Mouse (Mus musculus) CD4-positive, CD25-positive, alpha-beta regulatory T cell, adult 2 months (primary cell): ENCODE data around the gene Btaf1.

Experiments used
- DNase-seq: peaks from one replicate; pipeline ENCODE4 v3.0.0-alpha.2; 2012; ENCODE audit warnings: low read depth, low spot score

Btaf1 gene

GRCm38 (mm10) chr19:36925671-36926552 lies at the start of gene Btaf1:
Gene Btaf1, plus strand, starts transcription at chr19:36926079.
- DNase-seq, result peak; percentile 94

GRCm38 (mm10) chr19:36877329-36877728 lies 48.5 kb upstream of the Btaf1 start:
- DNase-seq, result no peak

DNA sequence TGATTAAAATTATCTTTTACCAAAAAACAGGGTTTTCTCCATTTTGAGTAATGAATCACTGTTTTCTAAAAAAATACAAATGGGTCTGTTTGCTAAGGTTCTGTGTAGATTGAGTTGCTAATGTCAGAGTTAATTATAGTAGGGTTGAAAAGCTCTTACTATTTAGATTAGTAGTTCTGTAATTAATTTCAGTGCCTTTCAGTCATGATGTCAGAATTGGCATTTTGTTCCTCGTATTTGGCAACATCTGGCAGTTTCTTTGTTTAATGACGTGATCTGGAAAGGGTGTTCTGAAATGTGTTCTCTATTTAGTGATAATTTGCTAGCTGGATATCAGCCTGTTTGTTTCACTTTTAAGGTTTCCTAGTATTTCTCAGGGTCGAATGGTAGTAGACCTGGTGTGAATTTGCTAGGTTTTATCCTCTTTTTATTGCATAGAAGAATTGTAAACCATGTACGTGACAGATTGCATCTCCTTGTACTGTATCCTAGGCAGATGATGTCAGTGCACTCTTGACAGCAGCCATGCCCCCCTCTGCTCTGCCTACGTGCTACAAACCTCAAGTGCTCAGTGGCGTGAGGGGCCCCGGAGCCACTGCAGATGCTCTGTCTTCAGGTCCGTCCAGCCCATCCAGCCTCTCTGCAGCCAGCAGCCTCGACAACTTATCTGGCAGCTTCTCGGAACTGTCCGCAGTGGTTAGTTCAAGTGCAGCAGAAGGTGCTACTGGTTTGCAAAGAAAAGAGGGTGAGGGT lies 47.0 kb upstream of the Btaf1 start:
- no peak for DNase-seq

DNA sequence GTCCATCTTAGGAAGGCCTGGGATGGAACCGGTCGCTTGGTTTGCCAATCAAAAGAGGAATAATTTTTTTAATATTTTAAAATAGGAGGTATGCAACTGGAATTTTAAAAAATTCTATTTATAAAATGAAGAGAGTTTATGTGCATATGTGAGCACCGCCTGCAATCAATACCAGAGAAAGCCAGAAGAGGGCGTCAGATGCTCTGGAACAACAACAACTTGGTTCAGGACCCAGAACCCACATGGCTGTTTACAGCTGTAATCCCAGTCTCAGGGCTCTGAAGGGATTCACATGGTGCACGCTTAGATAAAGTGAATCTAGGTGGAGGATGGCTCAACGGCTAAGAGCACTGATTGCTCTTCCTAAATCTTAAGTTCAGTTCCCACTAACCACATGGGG lies 42.8 kb upstream of the Btaf1 start:
- DNase-seq, result peak; percentile 65

DNA sequence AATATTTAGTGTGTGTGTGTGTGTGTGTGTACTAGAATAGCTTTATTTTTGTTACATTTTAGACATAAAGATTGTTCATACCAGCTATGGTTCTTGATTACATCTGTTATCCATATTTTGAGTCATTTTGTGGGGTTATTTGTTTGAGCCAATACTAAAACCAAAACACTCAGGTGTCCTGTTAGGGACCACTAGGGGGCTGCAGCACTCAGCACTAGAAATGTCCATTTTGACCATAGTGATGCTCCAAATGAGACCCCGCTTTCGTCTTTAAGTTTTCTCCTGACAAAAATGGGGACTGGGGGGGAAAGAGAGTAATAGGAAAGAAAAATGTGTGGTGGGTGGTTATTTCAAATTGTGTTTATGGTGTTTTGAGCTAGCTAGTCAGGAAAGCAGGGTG lies 39.6 kb upstream of the Btaf1 start:
- DNase-seq, result peak; percentile 30

- no peak for DNase-seq
Observed at GRCm38 (mm10) chr19:36887706-36888105, 38.2 kb upstream of the Btaf1 start.

DNA sequence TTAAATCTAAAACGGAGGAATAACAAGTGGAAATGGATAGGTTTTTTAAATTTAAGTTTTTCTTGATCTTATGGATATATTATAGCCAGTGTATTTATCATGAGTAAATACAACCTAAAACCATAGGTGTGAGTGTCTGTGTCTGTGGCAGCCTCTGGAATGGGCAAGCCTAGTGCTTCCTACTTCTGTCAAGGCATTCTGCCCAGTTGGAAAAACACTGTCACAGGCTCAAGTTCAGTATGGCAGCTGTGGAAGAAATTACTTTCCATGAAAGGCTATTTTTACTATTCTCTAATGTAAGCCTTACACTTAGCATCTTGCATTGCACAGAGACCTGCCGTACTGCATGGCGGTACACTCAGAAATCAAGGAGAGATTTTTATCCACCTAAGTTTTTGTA lies 34.1 kb upstream of the Btaf1 start:
- no peak for DNase-seq

- DNase-seq, result no peak
Observed at GRCm38 (mm10) chr19:36896791-36897569, 28.9 kb upstream of the Btaf1 start.

- peak; percentile 56 for DNase-seq
Observed at GRCm38 (mm10) chr19:36897778-36898177, 28.1 kb upstream of the Btaf1 start.

DNA sequence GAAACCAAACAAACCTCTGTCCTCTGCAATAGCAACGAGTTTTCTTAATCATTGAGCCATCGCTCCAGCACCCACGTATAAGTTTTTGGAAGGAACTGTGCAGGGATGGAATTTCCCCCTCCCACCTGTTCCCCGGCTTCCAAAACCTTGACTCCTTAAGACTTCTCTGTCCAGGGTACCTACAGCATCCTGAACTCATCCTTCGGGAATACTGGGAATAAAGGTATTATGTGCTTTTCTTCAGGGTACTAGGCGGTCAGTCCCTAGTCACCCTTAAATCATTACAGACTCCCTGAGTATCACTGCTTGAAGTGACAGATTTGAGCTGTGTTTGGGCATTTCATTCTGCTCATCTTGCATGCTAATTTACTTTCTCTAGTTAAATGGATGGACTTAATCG lies 22.5 kb upstream of the Btaf1 start:
- no peak for DNase-seq

- DNase-seq, result peak; percentile 16
Observed at GRCm38 (mm10) chr19:36904211-36905007, 21.5 kb upstream of the Btaf1 start.

GRCm38 (mm10) chr19:36909150-36909549 lies 16.7 kb upstream of the Btaf1 start:
- DNase-seq, result no peak

DNA sequence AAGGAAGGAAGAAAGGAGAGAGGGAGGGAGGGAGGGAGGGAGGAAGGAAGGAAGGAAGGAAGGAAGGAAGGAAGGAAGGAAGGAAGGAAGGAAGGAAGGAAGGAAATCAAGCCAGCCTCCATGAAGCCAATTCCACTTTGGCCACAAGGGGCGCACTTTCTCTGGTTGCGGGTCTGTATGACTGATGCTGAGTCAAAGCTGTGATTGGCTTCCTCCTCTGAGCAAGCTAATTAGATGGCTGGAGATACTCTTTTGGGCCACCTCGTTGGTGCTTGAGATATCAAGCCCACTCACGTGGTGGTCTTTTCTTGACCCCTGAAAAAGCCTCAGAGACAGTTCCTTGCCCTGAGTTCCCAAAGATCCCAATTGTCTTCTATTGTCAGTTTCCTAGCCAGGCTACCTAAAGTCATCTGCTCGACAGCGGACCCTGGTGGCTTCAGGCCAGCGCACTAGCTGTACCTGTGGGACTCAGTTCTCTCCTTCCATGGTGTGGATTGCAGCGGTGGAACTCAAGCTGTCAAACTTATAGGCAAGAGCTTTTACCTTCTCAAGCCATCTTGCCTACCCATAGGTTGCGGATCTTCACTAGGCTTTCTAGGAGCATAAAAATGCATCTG lies 16.1 kb upstream of the Btaf1 start:
- peak; percentile 82 for DNase-seq

GRCm38 (mm10) chr19:36910424-36911045 lies 15.3 kb upstream of the Btaf1 start:
- no peak for DNase-seq

- no peak for DNase-seq
Observed at GRCm38 (mm10) chr19:36913064-36913463, 12.8 kb upstream of the Btaf1 start.

GRCm38 (mm10) chr19:36916206-36916605 lies 9.7 kb upstream of the Btaf1 start:
- DNase-seq, result no peak

- DNase-seq, result no peak
Observed at GRCm38 (mm10) chr19:36916876-36917389, 8.9 kb upstream of the Btaf1 start.

DNA sequence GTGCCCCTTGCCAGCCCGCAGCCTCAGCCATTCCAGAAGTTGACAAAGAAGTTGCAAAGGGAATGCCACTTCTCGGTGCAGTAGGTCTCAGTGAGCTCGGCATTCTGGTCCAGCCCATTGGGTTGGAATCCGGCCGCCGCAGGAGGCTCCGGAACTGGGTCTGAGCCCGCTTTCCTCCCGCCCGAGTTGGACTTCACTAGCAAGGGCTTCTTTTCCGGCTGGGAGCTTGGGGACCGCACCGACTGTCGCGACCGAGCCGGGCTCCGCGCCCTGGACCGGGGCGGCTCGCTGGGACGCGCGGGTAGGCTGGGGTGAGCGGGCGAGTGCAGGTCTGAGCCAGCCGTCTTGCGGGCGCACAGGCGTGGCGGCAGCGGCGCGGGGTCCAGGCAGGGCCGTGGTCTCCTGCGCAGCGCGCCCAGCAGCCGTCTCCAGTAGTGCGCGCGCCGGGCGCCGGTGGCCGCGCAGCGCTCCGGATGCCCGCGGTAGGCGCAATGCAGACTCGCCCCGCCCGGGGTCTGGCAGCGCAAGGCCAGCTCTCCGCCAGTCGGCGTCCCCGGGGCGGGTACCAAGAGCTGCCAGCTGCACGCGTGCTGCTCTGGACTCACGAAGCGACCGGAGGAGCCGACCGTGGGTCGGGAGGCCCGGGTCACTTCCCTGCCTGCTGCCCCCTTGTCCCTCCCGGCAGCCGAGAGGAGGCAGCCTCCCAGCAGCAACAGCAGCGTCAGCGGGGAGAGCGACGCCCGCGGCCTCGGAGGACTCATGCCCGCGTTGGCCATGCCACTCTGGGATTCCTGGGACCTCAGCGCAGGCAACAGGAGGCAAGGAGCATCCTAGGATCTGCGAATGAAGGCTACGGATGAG lies 7.2 kb upstream of the Btaf1 start:
- DNase-seq, result peak; percentile 74

- peak; percentile 62 for DNase-seq
Observed at GRCm38 (mm10) chr19:36919466-36919865, 6.4 kb upstream of the Btaf1 start, which contains the start of gene Fgfbp3. Gene Fgfbp3, minus strand, starts transcription at chr19:36919615.
